Mouse (Mus musculus) stomach, embryonic 14.5 days (tissue): Measurements from ENCODE around the gene Twist2. TPM values are rescaled to one million over a fixed set of nuclear protein-coding genes. Genes with fewer than 3 reads are reported as not detected.

ENCODE experiments used
- ATAC-seq: fragments of 200-750 bp; cut with Nextera tagmentation; 2 replicates; pipeline ENCODE4 v1.8.0; 2017; ENCODE audit warnings: low read depth, moderate TSS enrichment; ENCODE audit not compliant: insufficient number of reproducible peaks, insufficient read depth, low FRiP score
- H3K27ac ChIP-seq: fragments of 300-500 bp; sonication (generic); 2 replicates; pipeline ENCODE4 v1.5.1; 2014; ENCODE audit warnings: mild to moderate bottlenecking, low read length, moderate library complexity, mixed read lengths
- H3K27me3 ChIP-seq: fragments of 300-500 bp; sonication (generic); 2 replicates; pipeline ENCODE4 v1.6.1; 2014; ENCODE audit warnings: low read length, control low read depth, mixed read lengths; ENCODE audit not compliant: control insufficient read depth, insufficient read depth
- H3K36me3 ChIP-seq: fragments of 300-500 bp; sonication (generic); 2 replicates; pipeline ENCODE4 v1.6.1; 2014; ENCODE audit warnings: mild to moderate bottlenecking, control low read depth, low read length, moderate library complexity, mixed read lengths; ENCODE audit not compliant: control insufficient read depth, insufficient read depth
- H3K4me1 ChIP-seq: fragments of 300-500 bp; sonication (generic); 2 replicates; pipeline ENCODE4 v1.6.1; 2014; ENCODE audit warnings: low read length, control low read depth, mixed read lengths; ENCODE audit not compliant: control insufficient read depth, insufficient read depth
- H3K4me2 ChIP-seq: fragments of 300-500 bp; sonication (generic); replicated peaks from 2 replicates; pipeline ENCODE4 v1.6.1; 2014; ENCODE audit warnings: low read depth, low read length, control low read depth
- H3K4me3 ChIP-seq: fragments of 300-500 bp; sonication (generic); 2 replicates; pipeline ENCODE4 v1.5.1; 2014; ENCODE audit warnings: low read depth, low read length, control low read depth
- H3K9ac ChIP-seq: fragments of 300-500 bp; sonication (generic); replicated peaks from 2 replicates; pipeline ENCODE4 v1.6.1; 2014; ENCODE audit warnings: low read depth, mild to moderate bottlenecking, control low read depth, low read length, moderate library complexity, mixed read lengths
- H3K9me3 ChIP-seq: fragments of 300-500 bp; sonication (generic); 2 replicates; pipeline ENCODE4 v1.6.1; 2016; ENCODE audit warnings: low read depth, low read length, control low read depth; ENCODE audit not compliant: control insufficient read depth
- WGBS: fragments of 180-500 bp; shearing (Covaris S2); extraction: QIAGEN DNeasy Blood & Tissue Kit; methylation state at CpG from one replicate; pipeline ENCODE4 v1.1.7; 2014; 5-methylcytosine and 5-hydroxymethylcytosine counted together
- polyA plus RNA-seq: library from polyadenylated mRNA; unstranded; fragments of >200 nt; fragmentation: Nextera tagmentation; extraction: Ambion mirVana; gene quantifications from 2 replicates; pipeline ENCODE4 v1.2.1, GENCODE M21; 2014

The Twist2 gene
- polyA plus RNA-seq, 1 experiment from 2014 or later, result 10.7 TPM

- peaks cover 21% of the 10 kb centered on the region for H3K4me1 ChIP-seq
- no peak overlapping the region for H3K27ac ChIP-seq
- no peak overlapping the region for H3K9ac ChIP-seq
- no peak for ATAC-seq
- H3K4me3 ChIP-seq, result no peak overlapping the region
- H3K27me3 ChIP-seq, result no peaks in the 10 kb centered on the region
- WGBS, result 43% methylated on average over 12 of the region's 12 CpGs
- H3K4me2 ChIP-seq, result no peak overlapping the region
- H3K9me3 ChIP-seq, result no peaks in the 10 kb centered on the region
- no peaks in the 10 kb centered on the region for H3K36me3 ChIP-seq
These were observed 38.7 kb upstream of the Twist2 start for GRCm38 (mm10) chr1:91762528-91763091.

- H3K9ac ChIP-seq, result no peak overlapping the region
- no peak overlapping the region for H3K27ac ChIP-seq
- H3K4me3 ChIP-seq, result no peak overlapping the region
- no peaks in the 10 kb centered on the region for H3K27me3 ChIP-seq
- H3K4me1 ChIP-seq, result peaks cover 7% of the 10 kb centered on the region; the same call in 1 of the 2 replicates
- ATAC-seq, result no peak
- H3K4me2 ChIP-seq, result 0 out of 2 replicates have a peak overlapping the region, but pooled peaks have one; percentile 12
- WGBS, result 10% methylated on average over 12 of the region's 12 CpGs
- no peaks in the 10 kb centered on the region for H3K36me3 ChIP-seq
- no peaks in the 10 kb centered on the region for H3K9me3 ChIP-seq
These were observed 31.0 kb upstream of the Twist2 start for GRCm38 (mm10) chr1:91770221-91770624.

- Histone ChIP-seq H3K27me3 (no peaks in the 10 kb centered on the region), H3K4me1 (peaks cover 7% of the 10 kb centered on the region; the same call in 1 of the 2 replicates), H3K4me3 (no peak overlapping the region), H3K4me2 (0 out of 2 replicates have a peak overlapping the region, but pooled peaks have one; percentile 12), H3K9me3 (no peaks in the 10 kb centered on the region), H3K9ac (no peak overlapping the region), H3K27ac (no peak overlapping the region), H3K36me3 (no peaks in the 10 kb centered on the region)
- WGBS, result 7% methylated on average over 10 of the region's 10 CpGs
- ATAC-seq, result no peak
These were observed 30.6 kb upstream of the Twist2 start for GRCm38 (mm10) chr1:91770676-91771075.

- no peak for ATAC-seq
- Histone ChIP-seq H3K4me1 (no peaks in the 10 kb centered on the region), H3K9ac (no peak overlapping the region), H3K27ac (no peak overlapping the region), H3K36me3 (no peaks in the 10 kb centered on the region), H3K9me3 (no peaks in the 10 kb centered on the region), H3K27me3 (no peaks in the 10 kb centered on the region), H3K4me3 (no peak overlapping the region), H3K4me2 (no peak overlapping the region)
- 69% methylated on average over 5 of the region's 5 CpGs for WGBS
These were observed 24.3 kb upstream of the Twist2 start for GRCm38 (mm10) chr1:91776928-91777327.

- H3K36me3 ChIP-seq, result no peaks in the 10 kb centered on the region
- no peaks in the 10 kb centered on the region for H3K9me3 ChIP-seq
- H3K27me3 ChIP-seq, result no peaks in the 10 kb centered on the region
- H3K4me1 ChIP-seq, result no peaks in the 10 kb centered on the region
- no peak overlapping the region for H3K27ac ChIP-seq
- WGBS, result 91% methylated on average over 4 of the region's 4 CpGs
- no peak overlapping the region for H3K4me3 ChIP-seq
- no peak overlapping the region for H3K9ac ChIP-seq
- H3K4me2 ChIP-seq, result no peak overlapping the region
- no peak for ATAC-seq
These were observed 21.4 kb upstream of the Twist2 start for GRCm38 (mm10) chr1:91779819-91780218.

GRCm38 (mm10) chr1:91781182-91781581 lies 20.1 kb upstream of the Twist2 start:
- 81% methylated on average over 7 of the region's 7 CpGs for WGBS
- Histone ChIP-seq H3K4me1 (no peaks in the 10 kb centered on the region), H3K9me3 (no peaks in the 10 kb centered on the region), H3K27me3 (no peaks in the 10 kb centered on the region), H3K36me3 (no peaks in the 10 kb centered on the region), H3K9ac (no peak overlapping the region), H3K4me3 (no peak overlapping the region), H3K4me2 (no peak overlapping the region), H3K27ac (no peak overlapping the region)
- no peak for ATAC-seq

GRCm38 (mm10) chr1:91784162-91784561 lies 17.1 kb upstream of the Twist2 start:
- H3K36me3 ChIP-seq, result no peaks in the 10 kb centered on the region
- no peaks in the 10 kb centered on the region for H3K27me3 ChIP-seq
- no peaks in the 10 kb centered on the region for H3K4me1 ChIP-seq
- 80% methylated on average over 3 of the region's 3 CpGs for WGBS
- ATAC-seq, result no peak
- H3K4me2 ChIP-seq, result no peak overlapping the region
- H3K9me3 ChIP-seq, result no peaks in the 10 kb centered on the region
- no peak overlapping the region for H3K4me3 ChIP-seq
- no peak overlapping the region for H3K9ac ChIP-seq
- H3K27ac ChIP-seq, result no peak overlapping the region

GRCm38 (mm10) chr1:91799323-91799722 lies 1.9 kb upstream of the Twist2 start:
- H3K9ac ChIP-seq, result no peak overlapping the region
- H3K4me1 ChIP-seq, result 0 out of 2 replicates have a peak, but pooled peaks cover 3% of the 10 kb centered on the region
- no peak overlapping the region for H3K4me2 ChIP-seq
- ATAC-seq, result no peak
- WGBS, result 52% methylated on average over 3 of the region's 3 CpGs
- no peaks in the 10 kb centered on the region for H3K36me3 ChIP-seq
- no peak overlapping the region for H3K4me3 ChIP-seq
- peaks cover 20% of the 10 kb centered on the region; the same call in 1 of the 2 replicates for H3K27me3 ChIP-seq
- H3K27ac ChIP-seq, result no peak overlapping the region
- H3K9me3 ChIP-seq, result no peaks in the 10 kb centered on the region

GRCm38 (mm10) chr1:91800348-91800747 lies 913 bp upstream of the Twist2 start:
- H3K4me1 ChIP-seq, result 0 out of 2 replicates have a peak, but pooled peaks cover 3% of the 10 kb centered on the region
- H3K27me3 ChIP-seq, result peaks cover 20% of the 10 kb centered on the region; the same call in 1 of the 2 replicates
- no peak overlapping the region; the same call in 1 of the 2 replicates for H3K9ac ChIP-seq
- 59% methylated on average over 13 of the region's 13 CpGs for WGBS
- peak overlapping the region; percentile 52; the same call in 1 of the 2 replicates for H3K4me3 ChIP-seq
- no peak overlapping the region for H3K27ac ChIP-seq
- H3K4me2 ChIP-seq, result peak overlapping the region; percentile 89
- ATAC-seq, result no peak
- no peaks in the 10 kb centered on the region for H3K9me3 ChIP-seq
- no peaks in the 10 kb centered on the region for H3K36me3 ChIP-seq
